15 mouse cellular contexts compared by ENCODE assay signal in genomic region chr6:115684851-115685646, GRCm38 (mm10). TPM values are rescaled to one million over a fixed set of nuclear protein-coding genes. Genes with fewer than 3 reads are reported as not detected.
DNase-seq lines count a peak whose midpoint lies in the region; ATAC-seq and TF ChIP-seq lines count a peak whose summit lies in the region.
"Had no signal": no experiment of that assay in that cellular context is flagged by ENCODE, and none has a peak within 500 bp of the region (broad histone marks: within the 10 kb centered on the region; RNA-seq: fewer than 3 reads in every experiment).

No protein-coding gene starts in this region.

- H3K4me1 ChIP-seq in liver, embryonic 14.5 days (replicated peaks; ENCODE audit: control insufficient read depth in 2 of 2, insufficient read depth in 2 of 2, low read length in 1 of 2), result peaks cover 5 to 12% of the 10 kb centered on the region in 2 experiments
- H3K4me1 ChIP-seq: hindbrain, embryonic 15.5 days; limb, embryonic 13.5 days; stomach, embryonic 15.5 days had no signal

- TF ChIP-seq EP300 in liver, embryonic 14.5 days (IDR thresholded peaks at IDR 0.05; ENCODE audit: low read depth), result no peak

- no peaks in the 10 kb centered on the region for H3K9me3 ChIP-seq in liver, embryonic 14.5 days (ENCODE audit: control insufficient read depth, low read length)
- H3K9me3 ChIP-seq: hindbrain, embryonic 15.5 days had no signal

- WGBS in liver, embryonic 14.5 days (ENCODE audit: insufficient replicate concordance), result 33% methylated on average over 11 of the region's 11 CpGs

- no peak for TF ChIP-seq CTCF in liver, embryonic 14.5 days (IDR thresholded peaks at IDR 0.05; ENCODE audit: low read depth)

- peak; percentile 80; the same call in 1 of the 2 replicates for ATAC-seq in liver, embryonic 14.5 days (ENCODE audit: insufficient read depth)

- H3K9ac ChIP-seq in liver, embryonic 14.5 days (replicated peaks), result no peak overlapping the region
- H3K9ac ChIP-seq: hindbrain, embryonic 15.5 days; limb, embryonic 13.5 days; stomach, embryonic 15.5 days had no signal

- H3K27me3 ChIP-seq in liver, embryonic 14.5 days (ENCODE audit: control insufficient read depth, insufficient read depth, low read length), result no peaks in the 10 kb centered on the region
- H3K27me3 ChIP-seq: hindbrain, embryonic 15.5 days; limb, embryonic 13.5 days; megakaryocyte, embryonic 14.5 days; stomach, embryonic 15.5 days had no signal

- H3K4me3 ChIP-seq in liver, embryonic 14.5 days (ENCODE audit: insufficient read depth in 1 of 2, low read depth in 2 of 2, low read length in 2 of 2), result no peak overlapping the region
- H3K4me3 ChIP-seq: hindbrain, embryonic 15.5 days; limb, embryonic 13.5 days; megakaryocyte, embryonic 14.5 days; stomach, embryonic 15.5 days had no signal

- no peaks in the 10 kb centered on the region for H3K36me3 ChIP-seq in liver, embryonic 14.5 days (replicated peaks; ENCODE audit: control insufficient read depth, insufficient read depth, low read depth)
- H3K36me3 ChIP-seq: hindbrain, embryonic 15.5 days; limb, embryonic 13.5 days; stomach, embryonic 15.5 days had no signal

- peak overlapping the region; percentile 43 for H3K4me2 ChIP-seq in liver, embryonic 14.5 days (ENCODE audit: low read depth)
- H3K4me2 ChIP-seq: hindbrain, embryonic 15.5 days; limb, embryonic 13.5 days; stomach, embryonic 15.5 days had no signal

- H3K27ac ChIP-seq in liver, embryonic 14.5 days, result no peak overlapping the region
- H3K27ac ChIP-seq: hindbrain, embryonic 15.5 days; limb, embryonic 13.5 days; stomach, embryonic 15.5 days had no signal

- peak; percentile 20 for DNase-seq in embryo, embryonic 10.5 days (ENCODE audit: low spot score)
- no peak for DNase-seq in embryo, embryonic 10 days (ENCODE audit: low spot score)
- DNase-seq in CD4-positive, CD25-positive, alpha-beta regulatory T cell, adult 2 months (ENCODE audit: low read depth, low spot score), result peak; percentile 37
- DNase-seq in WW6 (ENCODE audit: low read depth, low spot score), result peak; percentile 84
- no peak for DNase-seq in liver, embryonic 14.5 days (ENCODE audit: low read depth in 3 of 3, low spot score in 3 of 3)
- DNase-seq in layer of hippocampus, postnatal 10 days (ENCODE audit: low spot score in 2 of 2), result no peak
- DNase-seq in kidney, postnatal 36 days, result no peak
- no peak for DNase-seq in cerebellum, postnatal 4 days (ENCODE audit: low spot score in 2 of 2)
- DNase-seq: B cell, adult 2 months; cerebellum, adult 9-11 months; gastrocnemius, postnatal 14 days had no signal

RNA-seq across cellular contexts. Expression of gene Raf1, which starts 8.6 kb away (rescaled TPM):
- 36.5 and 41.5 TPM in 2 replicates for polyA plus RNA-seq in liver, embryonic 14.5 days (2012; rRNA removed)
- 37.9 and 38.9 TPM in 2 replicates for polyA plus RNA-seq in liver, embryonic 14.5 days (2014; fragmentation: Nextera tagmentation; extraction: Ambion mirVana)
- total RNA-seq in layer of hippocampus, postnatal 10 days (2021), result 100 to 1,000 TPM; 114 to 123 TPM

Comparison
In these comparisons a context has a peak if more than half of its experiments do, and no peak if none do; other contexts are left out.
1. DNase-seq: peak in embryo, embryonic 10.5 days (single experiment), CD4-positive, CD25-positive, alpha-beta regulatory T cell, adult 2 months (single experiment) and WW6 (single experiment); none in embryo, embryonic 10 days (single experiment), liver, embryonic 14.5 days (0 of 3), layer of hippocampus, postnatal 10 days (0 of 2), kidney, postnatal 36 days (0 of 2) and cerebellum, postnatal 4 days (0 of 2).